Comparison of ENCODE assay signal across 9 mouse cellular contexts in genomic region chr12:112595626-112596025, GRCm38 (mm10). TPM values are rescaled to one million over a fixed set of nuclear protein-coding genes. Genes with fewer than 3 reads are reported as not detected.
DNase-seq lines count a peak whose midpoint lies in the region; ATAC-seq and TF ChIP-seq lines count a peak whose summit lies in the region.
"Had no signal": no experiment of that assay in that cellular context is flagged by ENCODE, and none has a peak within 500 bp of the region (broad histone marks: within the 10 kb centered on the region; RNA-seq: fewer than 3 reads in every experiment).

No protein-coding gene starts in this region.

- no peak overlapping the region for H3K9ac ChIP-seq in lung, embryonic 14.5 days
- H3K9ac ChIP-seq in limb, embryonic 15.5 days: no peak overlapping the region
- no peak overlapping the region for H3K9ac ChIP-seq in midbrain, embryonic 11.5 days (ENCODE audit: low read length)

- peak overlapping the region; percentile 65; the same call in 1 of the 2 replicates for H3K27ac ChIP-seq in lung, embryonic 14.5 days (ENCODE audit: low read depth)
- H3K27ac ChIP-seq in limb, embryonic 15.5 days: peak overlapping the region; percentile 64
- H3K27ac ChIP-seq in midbrain, embryonic 11.5 days (ENCODE audit: low read depth, low read length): no peak overlapping the region

- no peak for ATAC-seq in lung, embryonic 14.5 days (ENCODE audit: insufficient read depth)
- no peak for ATAC-seq in limb, embryonic 15.5 days (ENCODE audit: insufficient number of reproducible peaks, low FRiP score, low TSS enrichment, low read depth)
- ATAC-seq in midbrain, embryonic 11.5 days (ENCODE audit: low FRiP score): no peak
- ATAC-seq: inflammation-experienced regulatory T-cells, adult 6 months had no signal

- no peak for TF ChIP-seq CTCF in lung, embryonic 14.5 days (IDR thresholded peaks at IDR 0.05; ENCODE audit: low read depth)

- H3K27me3 ChIP-seq in lung, embryonic 14.5 days (ENCODE audit: insufficient read depth, low read length): no peaks in the 10 kb centered on the region
- no peaks in the 10 kb centered on the region for H3K27me3 ChIP-seq in limb, embryonic 15.5 days
- H3K27me3 ChIP-seq in midbrain, embryonic 11.5 days (ENCODE audit: control insufficient read depth, insufficient read depth, low read length): no peaks in the 10 kb centered on the region; the same call in 1 of the 2 replicates

- H3K4me2 ChIP-seq in lung, embryonic 14.5 days: no peak overlapping the region
- no peak overlapping the region for H3K4me2 ChIP-seq in limb, embryonic 15.5 days
- H3K4me2 ChIP-seq in midbrain, embryonic 11.5 days: no peak overlapping the region
- H3K4me2 ChIP-seq: limb, embryonic 12.5 days had no signal

- DNase-seq in lung, embryonic 14.5 days: no peak
- DNase-seq in lung, postnatal 36 days: no peak
- DNase-seq in adrenal gland, postnatal 10 days: peak; percentile 55
- DNase-seq in fibroblast of lung, adult 2 months (ENCODE audit: low read depth): peak; percentile 79
- no peak for DNase-seq in neural tube, embryonic 10.5 days (ENCODE audit: extremely low spot score, low spot score)
- DNase-seq in midbrain, embryonic 11.5 days (ENCODE audit: low spot score, missing footprints): no peak

- WGBS in lung, embryonic 14.5 days: 64% methylated on average over 4 of the region's 4 CpGs
- 61% methylated on average over 4 of the region's 4 CpGs for WGBS in limb, embryonic 15.5 days
- 71% methylated on average over 4 of the region's 4 CpGs for WGBS in midbrain, embryonic 11.5 days

- no peaks in the 10 kb centered on the region for H3K9me3 ChIP-seq in lung, embryonic 14.5 days (ENCODE audit: low read depth, low read length)
- no peaks in the 10 kb centered on the region for H3K9me3 ChIP-seq in limb, embryonic 15.5 days
- no peaks in the 10 kb centered on the region for H3K9me3 ChIP-seq in midbrain, embryonic 11.5 days (ENCODE audit: control insufficient read depth, low read length)
- H3K9me3 ChIP-seq: limb, embryonic 12.5 days had no signal

- peaks cover 21% of the 10 kb centered on the region for H3K4me1 ChIP-seq in lung, embryonic 14.5 days (ENCODE audit: insufficient read depth)
- H3K4me1 ChIP-seq in limb, embryonic 15.5 days: peaks cover 59% of the 10 kb centered on the region
- no peaks in the 10 kb centered on the region for H3K4me1 ChIP-seq in midbrain, embryonic 11.5 days (ENCODE audit: control insufficient read depth, insufficient read depth, low read length)

- H3K36me3 ChIP-seq in lung, embryonic 14.5 days (ENCODE audit: insufficient read depth): no peaks in the 10 kb centered on the region
- H3K36me3 ChIP-seq in limb, embryonic 15.5 days: peaks cover 7% of the 10 kb centered on the region
- no peaks in the 10 kb centered on the region for H3K36me3 ChIP-seq in midbrain, embryonic 11.5 days (ENCODE audit: control insufficient read depth, insufficient read depth, low read length)
- H3K36me3 ChIP-seq: limb, embryonic 12.5 days had no signal

- H3K4me3 ChIP-seq in lung, embryonic 14.5 days (ENCODE audit: low read depth, low read length): no peak overlapping the region
- no peak overlapping the region for H3K4me3 ChIP-seq in limb, embryonic 15.5 days
- no peak overlapping the region for H3K4me3 ChIP-seq in midbrain, embryonic 11.5 days (ENCODE audit: low read depth, low read length)
- H3K4me3 ChIP-seq: limb, embryonic 12.5 days had no signal

RNA-seq across cellular contexts. Expression of gene Inf2, which starts 7.0 kb away (rescaled TPM):
- 4.5 and 5.2 TPM in 2 replicates for polyA plus RNA-seq in lung, embryonic 14.5 days (2014; fragmentation: Nextera tagmentation; extraction: Ambion mirVana)
- 10 to 100 TPM; 21.7 to 25.4 TPM for total RNA-seq in adrenal gland, postnatal 10 days (2021)
- polyA plus RNA-seq in limb, embryonic 15.5 days (2015; fragmentation: Nextera tagmentation; extraction: Ambion mirVana): 7.4 and 7.6 TPM in 2 replicates
- polyA plus RNA-seq in midbrain, embryonic 11.5 days (2014; fragmentation: Nextera tagmentation; extraction: Ambion mirVana): 1.2 and 1.4 TPM in 2 replicates

RNA-seq across cellular contexts. Expression of gene Adssl1, which starts 24.2 kb away (rescaled TPM):
- 3.8 and 5.0 TPM in 2 replicates for polyA plus RNA-seq in lung, embryonic 14.5 days (2014; fragmentation: Nextera tagmentation; extraction: Ambion mirVana)
- total RNA-seq in adrenal gland, postnatal 10 days (2021): 10 to 100 TPM; 42.9 to 72.4 TPM
- polyA plus RNA-seq in limb, embryonic 15.5 days (2015; fragmentation: Nextera tagmentation; extraction: Ambion mirVana): 11.6 and 27.2 TPM in 2 replicates
- polyA plus RNA-seq in midbrain, embryonic 11.5 days (2014; fragmentation: Nextera tagmentation; extraction: Ambion mirVana): 1.9 and 2.7 TPM in 2 replicates

RNA-seq across cellular contexts. Expression of gene Siva1, which starts 48.9 kb away (rescaled TPM):
- polyA plus RNA-seq in lung, embryonic 14.5 days (2014; fragmentation: Nextera tagmentation; extraction: Ambion mirVana): 253 and 291 TPM in 2 replicates
- 10 to 100 TPM; 35.9 to 46.7 TPM for total RNA-seq in adrenal gland, postnatal 10 days (2021)
- polyA plus RNA-seq in limb, embryonic 15.5 days (2015; fragmentation: Nextera tagmentation; extraction: Ambion mirVana): 195 and 218 TPM in 2 replicates
- polyA plus RNA-seq in midbrain, embryonic 11.5 days (2014; fragmentation: Nextera tagmentation; extraction: Ambion mirVana): 182 and 230 TPM in 2 replicates

Comparison
In these comparisons a context has a peak if more than half of its experiments do, and no peak if none do; other contexts are left out.
1. DNase-seq: peak in adrenal gland, postnatal 10 days (single experiment) and fibroblast of lung, adult 2 months (single experiment); none in lung, embryonic 14.5 days (single experiment), lung, postnatal 36 days (single experiment), neural tube, embryonic 10.5 days (single experiment) and midbrain, embryonic 11.5 days (single experiment).